Comparison of ENCODE assay signal across 21 mouse cellular contexts in the genomic region with DNA sequence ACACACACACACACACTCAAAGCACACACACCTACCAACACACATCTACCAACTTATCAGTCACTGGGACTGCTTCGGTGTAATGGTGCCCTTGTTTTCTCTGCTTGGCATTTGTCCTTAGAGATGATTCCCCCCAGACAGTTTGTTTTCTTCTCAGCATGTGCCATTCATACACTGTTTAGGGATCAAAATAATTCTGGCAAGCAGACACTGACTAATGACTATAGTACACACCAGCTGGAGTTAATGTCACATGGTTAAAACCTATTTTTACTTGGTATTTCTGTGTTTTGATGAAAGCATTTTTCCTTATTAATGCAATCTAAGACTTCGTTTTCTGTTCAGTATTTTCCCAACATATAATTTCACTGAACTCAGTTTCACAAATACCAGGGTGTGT.
A peak's percentile ranks its signal among the peaks of the same experiment; 100 is the strongest.
DNase-seq lines count a peak whose midpoint lies in the region; ATAC-seq and TF ChIP-seq lines count a peak whose summit lies in the region.
"Had no signal": no experiment of that assay in that cellular context is flagged by ENCODE, and none has a peak within 500 bp of the region (broad histone marks: within the 10 kb centered on the region; RNA-seq: fewer than 3 reads in every experiment).

No protein-coding gene starts in this region.

- H3K9me3 ChIP-seq in forebrain, embryonic 15.5 days = no peaks in the 10 kb centered on the region
- peaks cover 10% of the 10 kb centered on the region; the same call in 1 of the 2 replicates for H3K9me3 ChIP-seq in forebrain, embryonic 10.5 days
- H3K9me3 ChIP-seq in forebrain, postnatal 0 days (ENCODE audit: low read length) = no peaks in the 10 kb centered on the region

- intact Hi-C loops in left cerebral cortex, postnatal 10 days (cut with DNase I) = no loop called here

- peak; percentile 84 for ATAC-seq in forebrain, embryonic 15.5 days (replicated peaks)
- ATAC-seq in forebrain, postnatal 0 days = peak; percentile 77
- ATAC-seq: CD4-positive, CD25-positive, alpha-beta regulatory T cell, adult 4 months; hindbrain, postnatal 0 days; inflammation-experienced regulatory T-cells, adult 6 months; intestine, embryonic 16.5 days had no signal

- H3K27me3 ChIP-seq in forebrain, embryonic 15.5 days = no peaks in the 10 kb centered on the region
- H3K27me3 ChIP-seq in forebrain, embryonic 10.5 days (ENCODE audit: poor library complexity, severe bottlenecking) = no peaks in the 10 kb centered on the region
- no peaks in the 10 kb centered on the region for H3K27me3 ChIP-seq in forebrain, postnatal 0 days (ENCODE audit: insufficient read depth, low read length)
- H3K27me3 ChIP-seq: heart, embryonic 13.5 days had no signal

- no peak overlapping the region for H3K27ac ChIP-seq in forebrain, embryonic 15.5 days (replicated peaks)
- no peak overlapping the region for H3K27ac ChIP-seq in forebrain, embryonic 10.5 days
- H3K27ac ChIP-seq in forebrain, postnatal 0 days (ENCODE audit: low read depth, low read length) = no peak overlapping the region
- H3K27ac ChIP-seq: heart, embryonic 13.5 days; hindbrain, embryonic 14.5 days; hindbrain, postnatal 0 days had no signal

- no peak for DNase-seq in forebrain, embryonic 10.5 days (ENCODE audit: extremely low spot score, low spot score)
- DNase-seq in brain, embryonic 14.5 days (ENCODE audit: low read depth) = peak; percentile 55
- DNase-seq in forebrain, postnatal 0 days = peak; percentile 29
- no peak for DNase-seq in left cerebral cortex, postnatal 10 days (ENCODE audit: extremely low spot score in 1 of 2, low spot score in 2 of 2)
- DNase-seq in urinary bladder, postnatal 36 days (ENCODE audit: low spot score in 2 of 2) = no peak
- DNase-seq: adrenal gland, adult 2 months; adrenal gland, postnatal 14 days; cerebellum, adult 18-20 months; cerebellum, adult 9-10 months; cerebellum, postnatal 14 days; gastrocnemius, postnatal 25 days; heart, adult 18-20 months; heart, postnatal 14 days; heart, postnatal 4 days had no signal

- TF ChIP-seq CTCF in brain, embryonic 14.5 days (IDR thresholded peaks at IDR 0.05; ENCODE audit: borderline replicate concordance, extremely low read depth, insufficient read depth, insufficient read length) = no peak
- TF ChIP-seq CTCF in forebrain, postnatal 0 days (IDR thresholded peaks at IDR 0.05; ENCODE audit: low read depth) = no peak

- no peak overlapping the region for H3K4me2 ChIP-seq in forebrain, embryonic 15.5 days (replicated peaks)
- H3K4me2 ChIP-seq in forebrain, postnatal 0 days (ENCODE audit: low read depth) = no peak overlapping the region
- H3K4me2 ChIP-seq: heart, embryonic 13.5 days; hindbrain, embryonic 14.5 days had no signal

- TF ChIP-seq POLR2A in brain, embryonic 14.5 days (IDR thresholded peaks at IDR 0.05; ENCODE audit: borderline replicate concordance, extremely low read depth, insufficient read depth, insufficient read length, poor library complexity, severe bottlenecking) = no peak

- H3K4me1 ChIP-seq in forebrain, embryonic 15.5 days = 0 out of 2 replicates have a peak, but pooled peaks cover 3% of the 10 kb centered on the region
- H3K4me1 ChIP-seq in forebrain, embryonic 10.5 days = peaks cover 10% of the 10 kb centered on the region
- H3K4me1 ChIP-seq in forebrain, postnatal 0 days (ENCODE audit: insufficient read depth) = no peaks in the 10 kb centered on the region
- H3K4me1 ChIP-seq: heart, embryonic 13.5 days had no signal

- 41% methylated on average over 2 of the region's 2 CpGs for WGBS in forebrain, embryonic 15.5 days
- 91% methylated on average over 2 of the region's 2 CpGs for WGBS in forebrain, embryonic 10.5 days
- WGBS in forebrain, postnatal 0 days = 35% methylated on average over 2 of the region's 2 CpGs

- H3K36me3 ChIP-seq in forebrain, embryonic 15.5 days = no peaks in the 10 kb centered on the region
- H3K36me3 ChIP-seq in forebrain, embryonic 10.5 days (replicated peaks) = no peaks in the 10 kb centered on the region
- no peaks in the 10 kb centered on the region for H3K36me3 ChIP-seq in forebrain, postnatal 0 days (ENCODE audit: insufficient read depth)
- H3K36me3 ChIP-seq: heart, embryonic 13.5 days had no signal

- no peak overlapping the region for H3K4me3 ChIP-seq in forebrain, embryonic 15.5 days
- H3K4me3 ChIP-seq in forebrain, embryonic 10.5 days = no peak overlapping the region
- H3K4me3 ChIP-seq in forebrain, postnatal 0 days (ENCODE audit: low read depth, low read length) = no peak overlapping the region
- H3K4me3 ChIP-seq: heart, embryonic 13.5 days had no signal

- no peak overlapping the region for H3K9ac ChIP-seq in forebrain, embryonic 15.5 days (replicated peaks)
- no peak overlapping the region for H3K9ac ChIP-seq in forebrain, postnatal 0 days
- H3K9ac ChIP-seq: heart, embryonic 13.5 days; hindbrain, embryonic 14.5 days had no signal

Comparison
In these comparisons a context has a peak if more than half of its experiments do, and no peak if none do; other contexts are left out.
1. DNase-seq: peak in brain, embryonic 14.5 days (single experiment) and forebrain, postnatal 0 days (single experiment); none in forebrain, embryonic 10.5 days (single experiment), left cerebral cortex, postnatal 10 days (0 of 2) and urinary bladder, postnatal 36 days (0 of 2).